Mouse (Mus musculus) brown adipose tissue, adult 24 weeks (tissue): ENCODE results near the gene Fbxo42. TPM values are rescaled to one million over a fixed set of nuclear protein-coding genes. Genes with fewer than 3 reads are reported as not detected.

Experiments
- H3K27ac ChIP-seq: fragments of 200-500 bp; replicated peaks from 2 replicates; pipeline ENCODE4 v1.5.1; 2012; ENCODE audit warnings: low read depth, mild to moderate bottlenecking, low read length
- H3K4me1 ChIP-seq: fragments of 200-500 bp; 2 replicates; pipeline ENCODE4 v1.6.1; 2012; ENCODE audit warnings: low read length, mixed read lengths; ENCODE audit not compliant: control insufficient read depth, insufficient read depth, insufficient read length
- H3K4me3 ChIP-seq: fragments of 200-500 bp; 2 replicates; pipeline ENCODE4 v1.5.1; 2012; ENCODE audit warnings: low read depth, mild to moderate bottlenecking, low read length, moderate library complexity; ENCODE audit not compliant: insufficient read depth
- polyA plus RNA-seq: library from polyadenylated mRNA; stranded (reverse); fragments of >200 nt; gene quantifications from 2 replicates; pipeline ENCODE4 v1.2.4, GENCODE M21; 2012; ENCODE audit not compliant: missing spikeins, insufficient read depth, insufficient read length

The Fbxo42 gene
- polyA plus RNA-seq, 1 experiment, result 5.3 TPM

GRCm38 (mm10) chr4:141146491-141147033 is 1.2 kb upstream of the Fbxo42 start:
- Histone ChIP-seq H3K4me1 (peaks cover 3% of the 10 kb centered on the region; the same call in 1 of the 2 replicates), H3K4me3 (no peak overlapping the region), H3K27ac (peak overlapping the region; percentile 33; the same call in 1 of the 2 replicates)

GRCm38 (mm10) chr4:141148009-141148801 is 492 bp downstream of the Fbxo42 start:
- H3K4me3 ChIP-seq, result peak overlapping the region; percentile 91
- H3K4me1 ChIP-seq, result peaks cover 3% of the 10 kb centered on the region; the same call in 1 of the 2 replicates
- peak overlapping the region; percentile 36; the same call in 1 of the 2 replicates for H3K27ac ChIP-seq

DNA sequence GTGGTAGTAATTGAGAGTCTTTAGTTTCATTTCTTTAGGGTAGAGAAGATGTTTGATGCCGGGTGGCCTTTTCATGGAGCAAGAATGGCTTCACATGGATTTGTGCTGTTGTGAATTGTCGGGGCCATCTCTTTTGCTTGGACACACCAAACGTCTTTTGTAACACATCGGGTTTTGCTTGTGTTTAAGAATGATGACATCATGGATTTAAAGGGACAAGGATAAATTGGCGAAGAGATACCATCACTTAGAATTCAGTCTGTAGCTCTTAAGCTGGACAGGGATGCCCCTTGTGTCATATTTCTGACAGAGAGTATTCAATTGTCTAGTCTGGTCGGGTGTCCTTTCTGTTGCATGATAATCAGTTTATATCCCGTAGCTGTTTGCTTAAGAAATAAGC is 1.4 kb downstream of the Fbxo42 start:
- Histone ChIP-seq H3K4me1 (peaks cover 3% of the 10 kb centered on the region; the same call in 1 of the 2 replicates), H3K27ac (no peak overlapping the region), H3K4me3 (peak overlapping the region; percentile 91)

DNA sequence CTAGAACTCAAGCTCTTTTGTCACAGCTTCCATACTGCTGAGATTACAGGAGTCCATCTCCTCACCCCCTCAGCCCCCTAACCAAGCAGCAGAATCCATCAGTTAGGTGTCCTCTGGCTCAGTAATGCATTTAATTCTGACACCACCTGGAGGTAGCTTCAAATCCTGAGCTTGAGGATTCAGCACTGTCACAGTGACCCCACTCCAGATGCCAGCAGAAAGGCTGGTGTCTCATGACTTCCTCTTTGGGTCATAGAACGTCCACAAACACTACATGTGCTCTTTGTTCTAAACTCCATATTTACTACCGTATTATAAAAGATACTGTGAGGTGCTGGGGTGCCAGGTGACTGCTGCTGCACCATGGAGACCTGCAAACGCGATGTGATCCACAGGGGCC is 9.8 kb downstream of the Fbxo42 start:
- Histone ChIP-seq H3K4me3 (no peak overlapping the region), H3K27ac (no peak overlapping the region), H3K4me1 (peaks cover 5% of the 10 kb centered on the region)

- H3K4me3 ChIP-seq, result no peak overlapping the region
- H3K27ac ChIP-seq, result no peak overlapping the region
- H3K4me1 ChIP-seq, result peaks cover 5% of the 10 kb centered on the region
Measured at GRCm38 (mm10) chr4:141158609-141159008, 10.9 kb downstream of the Fbxo42 start.

DNA sequence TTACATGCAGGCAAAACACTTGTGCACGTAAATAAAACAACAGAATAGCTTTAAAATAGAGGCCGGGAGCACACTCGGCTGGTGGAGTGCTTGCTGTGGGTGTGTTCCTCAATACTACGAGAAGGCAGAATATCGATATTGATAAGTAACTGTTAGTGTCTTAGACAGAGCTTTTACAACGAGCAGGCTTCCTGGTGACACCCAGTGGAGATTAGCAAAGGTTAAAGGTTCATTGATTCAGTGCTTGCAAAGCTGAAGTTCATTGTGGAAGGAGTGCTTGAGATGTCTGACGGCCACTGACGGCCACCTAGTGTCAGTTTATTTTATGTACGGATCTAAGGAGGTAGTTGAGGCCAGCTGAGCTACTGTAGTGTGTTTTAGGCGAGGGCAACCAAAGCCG is 11.4 kb downstream of the Fbxo42 start:
- Histone ChIP-seq H3K27ac (no peak overlapping the region), H3K4me1 (peaks cover 5% of the 10 kb centered on the region), H3K4me3 (no peak overlapping the region)

DNA sequence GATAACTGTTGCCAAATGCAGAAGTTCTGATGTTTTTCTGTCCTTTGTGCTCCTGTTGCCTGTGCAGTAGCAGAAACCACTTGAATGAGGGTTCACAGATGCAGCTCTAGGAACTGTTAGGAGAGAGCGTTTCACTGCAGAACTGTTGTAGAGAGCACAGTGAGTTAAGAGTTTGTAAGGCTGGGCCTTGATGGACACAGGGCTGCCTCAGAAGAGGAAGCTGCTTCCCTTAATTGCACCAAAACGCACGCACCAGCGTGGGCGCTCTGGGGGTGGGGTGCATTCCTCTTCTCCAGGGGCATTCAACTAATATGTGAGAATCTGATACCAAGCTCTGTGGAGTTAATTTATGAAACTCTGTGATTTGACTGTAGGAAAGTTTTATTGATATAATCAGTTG is 12.0 kb downstream of the Fbxo42 start:
- no peak overlapping the region for H3K4me3 ChIP-seq
- H3K4me1 ChIP-seq, result peaks cover 5% of the 10 kb centered on the region
- H3K27ac ChIP-seq, result no peak overlapping the region

GRCm38 (mm10) chr4:141160193-141160592 is 12.5 kb downstream of the Fbxo42 start:
- H3K4me1 ChIP-seq, result peaks cover 5% of the 10 kb centered on the region
- H3K27ac ChIP-seq, result 0 out of 2 replicates have a peak overlapping the region, but pooled peaks have one; percentile 3
- no peak overlapping the region for H3K4me3 ChIP-seq

- Histone ChIP-seq H3K4me3 (no peak overlapping the region), H3K4me1 (peaks cover 5% of the 10 kb centered on the region), H3K27ac (no peak overlapping the region)
Measured at GRCm38 (mm10) chr4:141161699-141162208, 14.0 kb downstream of the Fbxo42 start.

- Histone ChIP-seq H3K4me1 (peaks cover 2% of the 10 kb centered on the region; the same call in 1 of the 2 replicates), H3K27ac (no peak overlapping the region), H3K4me3 (no peak overlapping the region)
Measured at GRCm38 (mm10) chr4:141163729-141164128, 16.0 kb downstream of the Fbxo42 start.

DNA sequence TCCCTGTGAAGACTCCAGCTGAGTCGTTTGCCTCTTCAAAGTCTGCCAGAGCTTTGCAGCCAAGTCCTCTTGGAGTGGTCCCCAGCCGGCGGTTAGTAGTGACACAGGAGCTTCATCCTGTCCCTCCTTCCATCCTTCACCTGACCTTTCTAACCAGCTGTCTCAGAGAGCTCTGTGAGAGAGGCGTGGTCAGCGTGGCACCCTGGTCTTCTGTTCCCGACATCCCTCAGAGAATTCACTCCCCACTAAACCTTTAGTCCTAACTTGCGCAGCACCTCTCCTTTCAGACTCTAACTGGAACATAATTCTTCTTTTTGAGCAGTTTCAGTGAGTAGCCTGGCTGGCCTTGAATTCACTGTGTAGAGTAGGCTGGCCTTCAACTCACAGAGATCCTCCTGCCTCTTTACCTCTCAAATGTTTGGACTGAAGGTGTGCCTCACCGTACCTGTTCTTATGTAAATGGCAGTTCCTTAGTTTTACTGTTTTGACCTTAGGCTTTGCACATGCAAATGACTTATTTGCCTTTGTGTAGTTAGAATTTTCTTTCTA is 18.1 kb downstream of the Fbxo42 start:
- Histone ChIP-seq H3K4me3 (no peak overlapping the region), H3K27ac (no peak overlapping the region)

GRCm38 (mm10) chr4:141167156-141167555 is 19.4 kb downstream of the Fbxo42 start:
- no peak overlapping the region for H3K27ac ChIP-seq
- no peaks in the 10 kb centered on the region; the same call in 1 of the 2 replicates for H3K4me1 ChIP-seq
- H3K4me3 ChIP-seq, result no peak overlapping the region

More for the DNA sequence above, 18.1 kb downstream of the Fbxo42 start:
- H3K4me1 ChIP-seq, result peaks cover 2% of the 10 kb centered on the region; the same call in 1 of the 2 replicates

GRCm38 (mm10) chr4:141172121-141172520 is 24.4 kb downstream of the Fbxo42 start:
- no peaks in the 10 kb centered on the region for H3K4me1 ChIP-seq
- H3K27ac ChIP-seq, result no peak overlapping the region
- no peak overlapping the region for H3K4me3 ChIP-seq

DNA sequence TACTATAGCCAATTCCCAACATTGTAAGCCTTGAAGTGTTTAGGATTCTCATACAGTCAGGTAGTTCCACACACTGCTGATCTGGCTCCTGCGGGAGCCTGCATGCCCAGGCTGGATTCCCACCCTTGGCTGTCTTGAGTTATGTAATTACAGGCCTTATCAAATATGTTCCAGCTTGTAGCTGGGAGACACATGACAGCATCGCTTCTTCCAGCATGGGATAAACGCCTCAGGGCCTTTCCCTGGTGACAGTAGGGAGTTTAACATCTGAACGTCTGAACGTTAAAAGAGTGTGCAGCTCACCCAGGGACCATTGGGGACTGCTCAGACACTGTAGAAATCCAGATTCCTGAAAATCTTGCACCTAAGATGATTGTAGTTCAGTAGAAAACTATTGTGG is 28.1 kb downstream of the Fbxo42 start:
- no peak overlapping the region for H3K27ac ChIP-seq
- no peaks in the 10 kb centered on the region for H3K4me1 ChIP-seq

GRCm38 (mm10) chr4:141176328-141176838 is 28.7 kb downstream of the Fbxo42 start:
- Histone ChIP-seq H3K4me3 (no peak overlapping the region), H3K4me1 (no peaks in the 10 kb centered on the region), H3K27ac (no peak overlapping the region)

More for the DNA sequence above, 28.1 kb downstream of the Fbxo42 start:
- no peak overlapping the region for H3K4me3 ChIP-seq
